Mouse (Mus musculus) midbrain, postnatal 0 days (tissue): ENCODE measurements around the gene Fcrla. TPM values are rescaled to one million over a fixed set of nuclear protein-coding genes. Genes with fewer than 3 reads are reported as not detected.
"Not testable (repeated sequence)": the region's sequence is repeated elsewhere in the genome, so short reads cannot be mapped to it uniquely, and the experiment has no call there.

Experiments used
- ATAC-seq: fragments of 200-750 bp; cut with Nextera tagmentation; 2 replicates; pipeline ENCODE4 v1.8.0; 2017; ENCODE audit warnings: moderate number of reproducible peaks, mild to moderate bottlenecking, moderate TSS enrichment, moderate library complexity; ENCODE audit not compliant: low FRiP score
- DNase-seq: peaks from one replicate; pipeline ENCODE4 v3.0.0-alpha.2; 2015; ENCODE audit warnings: low spot score
- H3K27ac ChIP-seq: fragments of 300-500 bp; sonication (generic); 2 replicates; pipeline ENCODE4 v1.5.1; 2014; ENCODE audit warnings: low read depth, mild to moderate bottlenecking, low read length, mixed read lengths
- H3K27me3 ChIP-seq: fragments of 300-500 bp; sonication (generic); 2 replicates; pipeline ENCODE4 v1.6.1; 2014; ENCODE audit warnings: low read length, control low read depth, mixed read lengths; ENCODE audit not compliant: insufficient read depth
- H3K36me3 ChIP-seq: fragments of 300-500 bp; sonication (generic); 2 replicates; pipeline ENCODE4 v1.6.1; 2014; ENCODE audit warnings: low read length, control low read depth, mixed read lengths; ENCODE audit not compliant: insufficient read depth
- H3K4me1 ChIP-seq: fragments of 300-500 bp; sonication (generic); 2 replicates; pipeline ENCODE4 v1.6.1; 2014; ENCODE audit warnings: mild to moderate bottlenecking, control low read depth, antibody characterized with exemption, low read length, mixed read lengths; ENCODE audit not compliant: insufficient read depth
- H3K4me2 ChIP-seq: fragments of 300-500 bp; sonication (generic); 2 replicates; pipeline ENCODE4 v1.6.1; 2014; ENCODE audit warnings: low read depth, mild to moderate bottlenecking, low read length, mixed read lengths; ENCODE audit not compliant: poor library complexity, severe bottlenecking
- H3K4me3 ChIP-seq: fragments of 300-500 bp; sonication (generic); 2 replicates; pipeline ENCODE4 v1.5.1; 2014; ENCODE audit warnings: low read depth, mild to moderate bottlenecking, low read length, moderate library complexity
- H3K9ac ChIP-seq: fragments of 300-500 bp; sonication (generic); replicated peaks from 2 replicates; pipeline ENCODE4 v1.6.1; 2014; ENCODE audit warnings: mild to moderate bottlenecking, low read length, moderate library complexity, mixed read lengths; ENCODE audit not compliant: poor library complexity, severe bottlenecking
- H3K9me3 ChIP-seq: fragments of 300-500 bp; sonication (generic); 2 replicates; pipeline ENCODE4 v1.6.1; 2016; ENCODE audit warnings: low read length, control low read depth
- CTCF ChIP-seq: IDR thresholded peaks from 2 replicates; pipeline ENCODE4 v1.5.1; 2016; ENCODE audit warnings: antibody characterized with exemption, mild to moderate bottlenecking
- WGBS: fragments of 180-500 bp; shearing (Covaris S2); extraction: QIAGEN DNeasy Blood & Tissue Kit; methylation state at CpG from one replicate; pipeline ENCODE4 v1.1.7; 2014; 5-methylcytosine and 5-hydroxymethylcytosine counted together
- polyA plus RNA-seq: library from polyadenylated mRNA; unstranded; fragments of >200 nt; fragmentation: Nextera tagmentation; extraction: Ambion mirVana; gene quantifications from 2 replicates; pipeline ENCODE4 v1.2.1, GENCODE M21; 2015
- total RNA-seq: library from RNA; depleted of rRNA; stranded (reverse); fragments of >200 nt; gene quantifications from 2 replicates; pipeline ENCODE4 v1.2.3, GENCODE M21; 2014

Fcrla gene
- total and polyA plus RNA-seq, 2 experiments from 2014 or later: not detected

- ATAC-seq (no peak), DNase-seq (no peak)
- 85% methylated on average over 6 of the region's 6 CpGs for WGBS
- H3K36me3 ChIP-seq: no peaks in the 10 kb centered on the region
- H3K4me2 ChIP-seq: no peak overlapping the region
- H3K4me3 ChIP-seq: no peak overlapping the region
- no peak overlapping the region for H3K9ac ChIP-seq
- no peak for TF ChIP-seq CTCF
- no peaks in the 10 kb centered on the region for H3K9me3 ChIP-seq
- H3K27ac ChIP-seq: no peak overlapping the region
- no peaks in the 10 kb centered on the region for H3K27me3 ChIP-seq
- H3K4me1 ChIP-seq: no peaks in the 10 kb centered on the region
These were observed 33.7 kb upstream of the Fcrla start for GRCm38 (mm10) chr1:170961101-170961500.

- Histone ChIP-seq H3K4me3 (no peak overlapping the region), H3K4me2 (no peak overlapping the region), H3K27me3 (no peaks in the 10 kb centered on the region), H3K4me1 (no peaks in the 10 kb centered on the region), H3K36me3 (no peaks in the 10 kb centered on the region), H3K27ac (no peak overlapping the region), H3K9me3 (no peaks in the 10 kb centered on the region), H3K9ac (no peak overlapping the region)
- DNase-seq: no peak
- 74% methylated on average over 2 of the region's 2 CpGs for WGBS
- no peak for ATAC-seq
- no peak for TF ChIP-seq CTCF
These were observed 32.4 kb upstream of the Fcrla start for GRCm38 (mm10) chr1:170959791-170960190.

- Histone ChIP-seq H3K36me3 (no peaks in the 10 kb centered on the region), H3K4me2 (no peak overlapping the region), H3K9me3 (no peaks in the 10 kb centered on the region), H3K27ac (no peak overlapping the region), H3K9ac (no peak overlapping the region), H3K4me1 (no peaks in the 10 kb centered on the region), H3K27me3 (no peaks in the 10 kb centered on the region), H3K4me3 (no peak overlapping the region)
- 66% methylated on average over 3 of the region's 3 CpGs for WGBS
- no peak for TF ChIP-seq CTCF
- DNase-seq: no peak
- no peak for ATAC-seq
These were observed 30.8 kb upstream of the Fcrla start for GRCm38 (mm10) chr1:170958225-170958624.

GRCm38 (mm10) chr1:170953192-170953591 lies 25.8 kb upstream of the Fcrla start:
- no peaks in the 10 kb centered on the region for H3K36me3 ChIP-seq
- WGBS: 100% methylated on average over 2 of the region's 2 CpGs
- no peaks in the 10 kb centered on the region for H3K9me3 ChIP-seq
- no peak overlapping the region for H3K9ac ChIP-seq
- DNase-seq: no peak
- H3K27me3 ChIP-seq: no peaks in the 10 kb centered on the region
- TF ChIP-seq CTCF: no peak
- no peak for ATAC-seq
- H3K27ac ChIP-seq: no peak overlapping the region
- no peaks in the 10 kb centered on the region for H3K4me1 ChIP-seq
- H3K4me2 ChIP-seq: no peak overlapping the region
- no peak overlapping the region for H3K4me3 ChIP-seq

- TF ChIP-seq CTCF: no peak
- no peaks in the 10 kb centered on the region for H3K27me3 ChIP-seq
- no peak for DNase-seq
- WGBS: 51% methylated on average over 3 of the region's 3 CpGs
- H3K27ac ChIP-seq: no peak overlapping the region
- H3K9me3 ChIP-seq: peaks cover 4% of the 10 kb centered on the region; the same call in 1 of the 2 replicates
- H3K4me3 ChIP-seq: no peak overlapping the region
- no peak for ATAC-seq
- no peak overlapping the region for H3K9ac ChIP-seq
- no peaks in the 10 kb centered on the region for H3K4me1 ChIP-seq
- no peak overlapping the region for H3K4me2 ChIP-seq
- no peaks in the 10 kb centered on the region for H3K36me3 ChIP-seq
These were observed 23.4 kb upstream of the Fcrla start for GRCm38 (mm10) chr1:170950772-170951171.

GRCm38 (mm10) chr1:170944908-170945307 lies 17.5 kb upstream of the Fcrla start:
- H3K36me3 ChIP-seq, H3K4me3 ChIP-seq, DNase-seq, H3K9ac ChIP-seq, H3K4me2 ChIP-seq, H3K27me3 ChIP-seq, H3K4me1 ChIP-seq, ATAC-seq, H3K9me3 ChIP-seq, H3K27ac ChIP-seq: not testable (repeated sequence)
- 100% methylated on average over 1 of the region's 9 CpGs for WGBS

GRCm38 (mm10) chr1:170944151-170944550 lies 16.8 kb upstream of the Fcrla start:
- not testable (repeated sequence) for H3K36me3 ChIP-seq, H3K4me2 ChIP-seq, H3K27me3 ChIP-seq, H3K4me3 ChIP-seq, DNase-seq, H3K9ac ChIP-seq, H3K9me3 ChIP-seq, H3K27ac ChIP-seq, ATAC-seq, H3K4me1 ChIP-seq
- 96% methylated on average over 9 of the region's 9 CpGs for WGBS
